Mouse (Mus musculus): Measurements from ENCODE around the gene Yipf6.

DNA sequence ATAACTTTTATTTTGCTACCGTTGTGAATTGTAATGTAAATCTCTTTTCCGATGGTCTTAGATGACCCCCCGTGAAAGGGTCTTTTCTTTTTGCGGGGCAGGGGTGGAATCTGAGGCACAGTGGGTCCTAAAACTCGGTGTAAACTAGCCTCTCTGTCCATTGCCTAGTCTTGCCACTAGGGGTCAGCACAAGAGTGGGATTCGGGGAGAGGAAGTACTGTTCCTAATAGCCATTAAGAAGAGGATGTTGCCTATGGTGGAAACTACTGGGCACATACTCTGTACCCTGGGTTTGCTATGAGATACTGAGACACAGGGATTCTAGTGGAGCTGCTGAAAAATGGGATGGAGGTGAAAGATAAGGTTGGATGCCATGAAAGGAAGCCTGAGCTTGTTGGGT is 53.5 kb downstream of the Yipf6 start:
- peak; percentile 90 for TF ChIP-seq CTCF (IDR thresholded peaks at IDR 0.05)
- TF ChIP-seq POLR2A (IDR thresholded peaks at IDR 0.05; ENCODE audit: insufficient read depth, low read depth, low read length) = no peak
- peak; percentile 78; the same call in 1 of the 2 replicates for TF ChIP-seq EP300 (IDR thresholded peaks at IDR 0.05; ENCODE audit: insufficient read depth, low read depth, low read length)

All from heart, adult 2 months (tissue).